Mouse (Mus musculus) heart, postnatal 36 days (tissue): ENCODE measurements at regions not wholly inside any gene's neighbourhood (a gene's known extent, or its start where the extent isn't known, plus 50 kb on each side); places are given as distances from the start of the nearest gene placed in this dataset.

Experiments used
- DNase-seq, 2 experiments: peaks; one replicate each; pipeline ENCODE4 v3.0.0; 2021 to 2022
- intact Hi-C: fragments of 180-260 bp; cut with DNase I; formaldehyde crosslinking; loops from one replicate; pipeline ENCODE4 v1.15.1; 2025

DNA sequence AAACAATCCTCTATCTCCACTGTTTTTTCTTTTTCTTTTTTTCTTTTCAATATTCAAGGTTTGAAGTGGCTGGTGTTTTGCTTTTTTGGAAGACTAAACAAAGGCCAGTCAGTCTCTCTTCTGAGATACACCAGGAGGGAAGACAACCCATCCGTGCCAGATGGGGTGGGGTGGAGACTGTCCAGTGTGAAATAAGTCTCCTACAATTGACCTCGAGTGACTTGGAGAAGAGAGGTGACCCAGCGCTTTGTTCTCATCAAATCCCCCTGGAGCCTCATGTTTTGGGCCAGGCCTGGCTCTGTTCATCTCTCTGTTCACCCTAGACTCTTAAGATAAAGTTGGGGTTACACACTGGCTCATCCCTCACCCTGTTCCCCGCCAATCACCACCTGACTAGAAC is 169.2 kb upstream of the Tbca start:
- intact Hi-C loops: no loop called here
- no peak for DNase-seq

DNA sequence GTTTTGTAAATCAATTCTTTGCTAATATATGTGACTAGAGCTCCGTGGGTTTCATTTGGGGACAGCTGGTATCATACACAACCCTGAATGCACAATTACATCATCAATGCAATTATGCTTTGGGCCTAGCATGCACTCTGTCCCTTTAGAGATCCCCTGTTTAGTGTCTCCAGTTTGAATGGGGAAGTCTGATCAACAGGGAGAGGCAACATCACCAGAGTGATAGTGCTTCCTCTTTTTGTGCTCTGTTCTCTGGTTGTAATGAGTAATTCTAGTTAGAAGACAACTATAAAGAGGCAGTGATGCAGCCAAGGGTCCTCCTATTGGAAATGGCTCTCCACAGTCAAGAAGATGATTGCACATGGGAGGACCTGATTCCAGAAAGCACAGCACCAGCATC is 158.7 kb upstream of the Tbca start:
- DNase-seq: no peak
- intact Hi-C loops: no loop called here

DNA sequence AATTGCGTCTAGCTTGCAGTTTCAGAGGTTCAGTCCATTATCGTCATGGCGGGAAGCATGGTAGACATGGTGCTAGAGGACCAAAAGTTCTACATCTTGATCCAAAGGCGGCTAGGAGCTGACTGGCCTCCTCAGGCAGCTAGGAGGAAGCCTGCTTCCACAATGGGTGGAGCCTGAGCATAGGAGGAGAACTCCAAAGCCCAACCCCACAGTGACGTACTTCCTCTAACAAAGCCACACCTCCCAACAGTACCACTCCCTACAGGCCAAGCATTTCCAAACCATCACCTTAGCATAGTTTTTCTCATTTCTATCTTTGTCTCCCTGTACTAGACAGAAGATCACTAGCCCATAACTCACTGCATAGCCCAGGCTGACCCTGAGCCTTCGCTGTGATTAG is 158.0 kb upstream of the Tbca start:
- intact Hi-C loops: no loop called here
- no peak for DNase-seq

DNA sequence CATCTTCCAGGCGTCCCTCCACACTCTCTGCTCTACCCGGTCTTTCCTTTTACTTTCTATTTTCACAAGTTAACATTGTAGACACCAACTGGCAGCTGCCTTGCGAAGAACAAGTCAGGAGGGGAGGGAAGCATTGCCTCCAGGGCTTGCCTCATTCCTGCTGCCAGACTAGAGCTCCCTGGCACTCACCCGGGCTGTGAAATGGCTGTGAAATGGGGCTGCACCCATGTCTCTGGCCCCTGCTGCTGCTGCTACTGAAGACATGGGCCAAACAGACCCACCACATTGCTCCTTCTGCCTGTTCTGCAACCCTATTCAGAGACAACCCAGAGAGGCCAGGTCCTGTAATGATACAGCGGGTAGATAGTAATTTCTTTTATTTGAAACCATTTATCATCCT is 156.0 kb upstream of the Tbca start:
- DNase-seq: no peak

DNA sequence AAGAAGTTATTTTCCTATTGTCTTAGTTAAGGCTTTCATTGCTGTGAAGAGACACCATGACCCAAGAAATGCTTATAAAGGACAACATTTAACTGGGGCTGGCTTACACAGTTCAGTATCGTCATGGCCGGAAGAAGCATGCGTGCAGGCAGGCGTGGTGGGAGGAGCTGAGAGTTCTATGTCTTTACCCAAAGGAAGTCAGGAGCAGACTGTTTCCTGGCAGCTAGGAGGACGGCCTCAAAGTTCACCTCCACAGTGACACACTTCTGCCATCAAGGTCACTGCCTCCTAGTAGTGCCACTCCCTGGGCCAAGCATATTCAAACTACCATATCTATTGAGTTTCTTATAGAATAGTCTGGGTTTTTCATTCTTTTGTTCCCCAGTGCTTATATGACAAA is 148.4 kb upstream of the Tbca start:
- no peak for DNase-seq
- intact Hi-C loops: no loop called here

More for the DNA sequence above, 156.0 kb upstream of the Tbca start:
- intact Hi-C loops: no loop called here

DNA sequence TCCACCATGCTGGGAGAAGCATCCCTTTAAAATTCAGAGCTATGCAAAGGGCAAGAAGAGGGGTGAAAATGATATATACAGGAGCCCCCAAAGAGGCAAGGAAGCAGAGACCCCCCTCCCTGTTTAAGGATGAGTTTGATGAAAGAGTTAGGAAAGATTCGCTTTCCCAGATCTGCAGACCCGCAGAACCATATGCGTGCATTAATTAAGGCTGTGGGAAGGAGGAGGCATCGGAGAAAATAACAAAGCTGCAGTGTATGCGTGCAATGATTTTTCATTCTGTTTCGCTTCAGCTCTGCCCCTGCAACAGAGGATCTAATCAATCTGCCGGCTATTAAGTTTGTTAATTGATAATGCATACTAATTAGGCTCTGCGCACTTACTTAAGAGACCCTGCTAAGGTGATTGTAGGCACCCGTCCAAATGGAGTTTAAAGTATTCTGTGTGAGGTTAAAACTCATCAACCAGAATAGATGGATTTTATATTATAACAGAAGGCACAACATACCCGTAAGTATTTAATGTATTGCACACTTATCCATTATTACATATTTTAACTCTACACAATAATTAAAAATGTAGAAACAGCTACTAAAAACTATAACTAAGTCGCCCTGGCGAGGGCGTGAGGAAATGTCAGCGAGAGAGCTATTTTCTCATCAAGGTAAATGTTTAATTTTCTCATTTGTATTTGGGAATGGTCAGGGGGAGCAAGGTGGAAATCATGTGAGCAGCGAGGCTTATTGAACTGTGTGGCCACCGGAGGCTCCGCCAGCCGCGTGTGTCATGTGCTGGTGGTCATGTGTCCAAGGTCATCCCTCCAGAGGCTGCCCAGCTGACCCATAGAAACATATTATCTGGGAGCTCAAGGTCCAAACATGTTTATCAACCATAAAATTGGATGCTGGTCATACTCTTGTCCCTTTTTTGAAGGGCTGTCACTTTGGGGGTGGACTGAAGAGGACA is 143.2 kb upstream of the Tbca start:
- no peak for DNase-seq
- intact Hi-C loops: no loop called here

DNA sequence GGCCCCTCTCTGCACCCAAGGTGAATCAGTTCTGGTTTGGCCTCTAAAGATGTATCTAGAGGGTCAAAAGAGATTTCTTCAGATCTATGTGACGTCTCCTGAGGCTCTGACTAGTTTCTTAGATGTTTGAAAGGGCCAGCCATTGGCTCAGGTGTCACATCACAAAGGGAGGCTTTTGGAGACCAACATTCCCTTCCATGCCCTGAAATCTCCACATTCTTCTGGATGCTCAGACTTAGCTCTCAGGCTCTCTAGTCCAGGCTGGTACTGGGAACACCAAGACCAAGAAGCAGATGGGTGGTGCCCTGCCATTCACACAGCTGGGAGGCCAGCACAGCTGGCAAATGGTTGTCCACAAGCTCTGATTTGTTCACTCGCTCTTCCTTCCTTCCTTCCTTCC is 142.4 kb upstream of the Tbca start:
- DNase-seq: no peak
- intact Hi-C loops: no loop called here

DNA sequence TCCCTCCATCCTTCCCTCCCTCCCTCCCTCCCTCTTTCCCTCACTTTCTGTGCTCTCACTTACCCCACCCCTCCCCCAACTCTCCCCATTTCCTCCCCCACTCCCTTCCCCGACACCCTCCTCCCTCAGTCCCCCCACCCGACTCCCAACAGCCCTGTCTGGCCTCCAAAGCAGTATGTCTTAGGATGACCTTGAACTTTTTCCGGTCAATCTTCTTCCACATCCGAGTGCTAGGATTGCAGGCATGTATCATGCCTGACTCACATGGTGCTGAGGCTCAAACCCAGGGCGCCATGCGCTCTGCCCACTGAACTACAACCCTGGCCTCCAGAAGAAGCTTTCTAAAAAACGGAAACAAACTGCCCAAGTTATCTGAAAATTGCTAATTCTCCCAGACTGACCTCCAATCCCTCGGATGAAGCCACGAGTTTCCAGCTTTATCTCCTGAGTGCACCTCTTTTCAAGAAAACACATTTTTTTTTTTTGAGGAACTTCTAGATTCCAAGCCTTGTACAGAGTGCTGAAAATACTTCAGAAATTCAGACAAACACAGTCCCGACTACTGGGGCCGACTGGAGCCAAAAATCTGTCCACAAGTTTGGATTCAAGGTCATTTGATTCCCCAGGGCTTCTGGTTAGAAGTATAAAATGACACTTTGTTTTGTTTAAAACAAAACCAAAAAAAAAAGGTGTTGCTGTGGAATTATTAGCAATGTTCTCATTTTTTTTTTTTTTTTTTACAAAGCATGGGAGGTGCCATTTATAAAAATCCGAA is 141.7 kb upstream of the Tbca start:
- no peak for DNase-seq
- intact Hi-C loops: no loop called here

DNA sequence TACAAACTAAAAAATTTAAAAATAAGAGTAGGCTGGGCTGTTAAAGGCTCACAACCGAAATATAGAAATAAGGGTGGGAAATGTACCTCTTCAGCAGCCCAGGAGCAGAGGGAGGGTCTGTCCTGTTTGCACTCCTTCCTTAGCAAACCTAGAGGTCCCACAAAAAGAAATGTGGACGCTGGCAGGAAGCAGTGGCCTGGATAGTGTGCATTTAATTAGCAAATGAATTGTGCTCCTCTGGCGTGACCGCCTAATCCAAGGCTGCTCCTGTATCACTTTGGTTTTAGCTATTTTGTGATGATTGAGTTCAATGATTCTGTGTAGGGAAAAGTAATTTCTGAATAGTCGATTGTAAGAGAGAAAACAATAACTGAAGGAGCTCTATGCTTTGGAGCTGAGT is 141.1 kb upstream of the Tbca start:
- intact Hi-C loops: no loop called here
- DNase-seq: no peak

DNA sequence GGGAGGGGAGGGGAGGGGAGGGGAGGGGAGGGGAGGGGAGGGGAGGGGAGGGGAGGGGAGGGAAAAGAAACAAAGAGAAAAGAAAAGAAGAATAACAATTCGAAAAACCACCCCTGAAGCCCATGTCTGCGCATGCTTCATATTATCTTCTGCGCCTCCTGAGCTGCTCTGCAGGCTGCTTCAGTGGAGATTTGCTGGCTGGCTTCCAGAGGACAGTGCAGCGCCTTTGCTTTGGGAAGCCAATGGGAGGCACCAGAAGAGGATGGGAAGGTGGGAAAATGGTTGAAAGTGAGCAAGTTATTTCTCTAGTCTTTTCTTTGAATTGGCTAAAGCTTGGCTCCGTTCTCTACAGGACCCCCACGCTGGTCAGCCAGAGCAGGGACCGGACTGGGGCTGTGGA is 137.8 kb upstream of the Tbca start:
- DNase-seq: no peak
- intact Hi-C loops: no loop called here

DNA sequence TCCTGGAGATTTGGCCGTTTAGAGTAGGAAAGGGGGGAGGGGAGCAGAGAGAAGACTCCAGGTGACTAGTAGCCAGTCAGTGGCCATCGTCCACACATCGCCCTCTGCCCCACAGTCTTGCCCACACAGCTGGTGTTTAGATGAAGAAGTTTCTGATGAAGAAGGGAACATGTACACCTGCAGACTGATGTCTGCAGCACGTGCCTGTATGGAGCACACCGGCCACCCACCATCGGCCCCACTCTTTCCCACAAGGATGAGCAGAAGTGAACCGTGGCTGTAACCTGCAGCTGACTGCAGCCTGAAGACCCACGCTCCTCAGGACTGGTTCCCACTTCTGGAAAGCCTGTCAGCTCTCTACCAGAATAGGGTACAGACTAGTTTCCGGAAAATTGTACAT is 121.1 kb upstream of the Tbca start:
- DNase-seq: no peak

DNA sequence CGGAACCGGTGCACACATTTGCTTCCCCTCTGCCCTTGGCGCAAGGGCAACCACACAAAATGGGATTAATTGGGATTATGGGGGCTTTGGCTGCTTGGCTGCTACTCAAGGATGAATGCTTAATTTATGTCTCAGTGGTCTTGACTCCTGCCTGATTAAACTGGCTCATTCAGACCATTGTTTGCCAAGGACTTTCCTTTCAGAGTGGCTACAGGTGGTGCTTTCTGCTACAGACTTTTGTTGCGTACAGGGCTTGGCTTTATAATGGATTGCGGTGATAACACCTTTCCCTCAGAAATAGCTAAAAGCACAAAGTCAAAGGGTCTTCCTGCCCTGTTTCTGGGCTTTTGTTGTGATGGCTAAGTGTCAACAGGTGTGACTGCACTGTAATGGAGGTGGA is 120.4 kb upstream of the Tbca start:
- intact Hi-C loops: no loop called here
- no peak for DNase-seq

More for the DNA sequence above, 121.1 kb upstream of the Tbca start:
- intact Hi-C loops: no loop called here

DNA sequence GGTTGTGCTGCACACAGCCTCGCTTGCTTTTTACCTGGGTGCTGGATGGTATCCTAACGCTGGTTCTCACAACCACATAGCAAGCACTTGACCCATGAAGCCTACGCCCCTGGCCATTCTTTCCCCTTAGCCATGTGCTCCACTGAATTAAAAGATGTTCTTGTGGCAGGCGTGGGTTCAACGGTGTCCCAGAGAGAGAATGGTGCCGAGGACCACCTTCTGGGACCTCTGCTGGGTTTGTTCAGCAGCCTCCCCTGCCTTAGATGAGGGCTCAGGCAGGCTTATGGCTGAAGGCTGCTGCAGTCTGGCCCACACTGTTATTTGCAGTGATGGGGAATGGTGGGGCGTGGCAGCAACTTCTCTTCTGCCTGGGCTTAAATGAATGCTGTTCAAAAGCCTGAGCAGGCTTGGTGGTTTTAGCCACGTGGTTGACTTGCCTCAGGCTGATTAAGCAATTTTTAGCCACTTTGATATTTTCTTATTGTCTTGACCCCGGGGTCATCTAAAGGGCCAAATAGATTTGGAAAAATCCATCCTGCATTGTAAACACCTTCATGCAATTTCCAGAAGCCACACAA is 119.5 kb upstream of the Tbca start:
- no peak for DNase-seq
- intact Hi-C loops: no loop called here

DNA sequence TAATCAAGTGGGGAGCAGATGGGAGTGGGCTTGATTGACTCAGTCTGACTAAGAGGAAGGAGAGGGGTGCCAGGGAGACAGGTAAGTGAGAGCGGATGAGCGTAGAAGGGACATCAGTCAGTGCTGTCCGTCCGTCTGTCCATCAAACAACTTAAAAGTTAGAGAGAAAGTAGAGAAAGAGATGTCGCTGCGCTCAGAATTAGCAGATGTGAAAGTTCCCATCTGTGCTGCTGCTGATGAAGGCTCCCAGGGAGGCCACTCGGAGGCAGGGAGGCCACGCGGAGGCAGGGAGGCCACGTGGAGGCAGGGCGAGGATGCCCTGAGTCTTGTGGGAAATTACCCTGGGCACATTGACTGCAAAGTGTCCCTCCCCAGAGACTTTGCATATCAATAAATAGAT is 118.4 kb upstream of the Tbca start:
- intact Hi-C loops: no loop called here
- no peak for DNase-seq

DNA sequence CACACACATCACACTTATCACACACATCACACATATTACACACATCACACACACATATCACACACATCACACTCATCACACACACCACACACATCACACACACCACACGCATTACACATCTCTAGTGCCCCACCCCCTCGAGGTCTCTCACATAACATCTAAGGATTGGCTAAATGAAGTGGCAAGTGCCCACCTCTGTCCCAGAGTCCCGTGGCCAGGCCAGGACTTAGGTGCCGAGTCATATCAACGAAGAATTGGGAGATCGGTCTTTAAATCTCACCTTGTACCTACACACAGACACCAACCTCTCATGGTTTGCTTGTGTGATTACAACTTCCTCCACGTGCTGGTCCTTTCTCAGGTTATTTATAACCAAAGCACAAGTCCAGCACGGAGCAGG is 117.7 kb upstream of the Tbca start:
- intact Hi-C loops: no loop called here
- DNase-seq: no peak

DNA sequence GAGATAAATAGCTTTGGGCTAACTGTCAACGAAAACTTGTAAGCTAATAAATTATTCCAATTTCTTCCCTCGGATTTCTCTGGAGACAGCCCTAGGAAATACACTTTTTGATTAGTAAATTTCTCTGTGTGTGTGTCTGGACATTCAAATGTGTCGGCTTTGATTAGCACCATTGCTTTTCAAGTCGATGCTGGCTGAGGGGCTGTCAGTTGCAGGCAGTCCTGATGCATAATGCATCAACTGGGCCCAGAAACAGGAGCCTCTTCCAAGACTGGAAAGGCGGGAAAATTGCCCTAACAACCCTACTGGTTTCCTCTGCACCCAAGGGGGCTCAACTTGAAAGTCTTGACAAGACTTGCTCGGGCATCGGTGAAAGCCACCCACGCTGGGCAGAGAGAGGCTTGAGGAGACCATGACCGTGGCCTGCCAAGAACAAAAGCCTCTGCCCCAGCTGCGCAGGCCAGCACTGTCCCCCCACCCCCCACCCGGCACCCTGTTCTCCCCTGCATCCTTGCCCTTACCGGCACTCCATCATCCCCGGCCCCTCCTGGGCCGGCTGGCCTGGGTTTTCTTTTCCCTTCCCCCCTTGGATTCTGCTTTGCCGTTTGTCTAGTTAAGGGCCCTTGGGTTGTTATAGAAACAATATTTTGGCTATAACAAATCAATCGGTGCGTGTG is 108.1 kb upstream of the Tbca start:
- intact Hi-C loops: no loop called here
- DNase-seq: no peak

DNA sequence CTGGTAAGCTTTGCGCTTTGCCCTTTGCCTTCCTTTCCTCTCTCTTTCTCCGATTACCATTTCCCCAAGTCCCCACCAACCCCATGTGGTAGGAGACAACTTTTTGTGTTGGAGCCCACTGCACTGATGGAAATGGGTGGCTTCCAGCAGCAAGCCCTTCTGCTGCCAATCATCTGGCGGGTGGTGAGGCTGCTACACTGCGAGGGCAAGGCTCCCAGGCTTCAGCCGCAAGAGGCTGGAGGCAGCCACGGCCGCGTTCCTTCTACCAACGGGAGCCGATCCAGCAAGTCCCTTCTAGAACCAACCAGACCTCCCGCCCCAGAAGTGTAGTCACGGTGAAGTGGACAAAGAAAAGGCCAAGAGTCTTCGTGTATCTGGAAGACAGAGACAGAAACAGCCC is 107.1 kb upstream of the Tbca start:
- no peak for DNase-seq
- intact Hi-C loops: no loop called here

DNA sequence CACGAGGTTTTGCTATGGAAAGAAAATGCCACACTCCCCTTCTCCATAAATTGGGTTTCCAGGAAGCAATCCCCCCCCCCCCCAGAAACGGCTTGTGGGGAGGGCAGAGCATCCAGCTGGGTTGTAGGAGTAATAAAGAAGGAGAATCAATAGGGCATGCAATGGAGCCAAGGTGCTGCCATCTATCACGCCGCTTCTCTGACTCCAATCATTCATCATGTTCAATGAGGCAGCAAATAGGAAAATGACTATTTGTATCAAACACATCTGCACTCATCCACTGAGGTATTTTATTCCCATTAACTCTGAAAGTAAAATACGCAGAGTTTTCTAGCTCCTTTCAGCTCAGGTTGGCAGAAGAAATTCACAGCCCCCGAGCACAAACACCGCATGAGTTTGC is 103.5 kb upstream of the Tbca start:
- intact Hi-C loops: no loop called here

DNA sequence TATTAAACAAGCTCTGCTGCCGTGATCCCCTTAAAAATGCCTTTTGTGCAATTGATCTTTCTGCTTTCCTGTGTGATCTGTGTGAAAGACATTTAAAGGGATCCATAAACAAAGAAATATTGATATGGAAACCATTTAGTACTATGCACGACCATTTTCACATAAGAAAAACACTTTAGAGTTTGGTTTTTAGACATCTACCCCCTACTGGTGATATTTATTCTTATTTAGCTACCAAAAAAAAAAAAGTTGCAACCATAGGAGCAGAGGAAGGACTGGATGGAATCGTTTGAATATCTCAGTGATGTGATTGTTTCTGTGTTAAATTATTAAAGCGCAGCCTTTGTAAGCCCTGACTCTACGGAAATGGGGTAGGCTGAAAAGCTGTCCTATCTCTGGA is 101.4 kb upstream of the Tbca start:
- intact Hi-C loops: no loop called here

More for the DNA sequence above, 103.5 kb upstream of the Tbca start:
- no peak for DNase-seq

DNA sequence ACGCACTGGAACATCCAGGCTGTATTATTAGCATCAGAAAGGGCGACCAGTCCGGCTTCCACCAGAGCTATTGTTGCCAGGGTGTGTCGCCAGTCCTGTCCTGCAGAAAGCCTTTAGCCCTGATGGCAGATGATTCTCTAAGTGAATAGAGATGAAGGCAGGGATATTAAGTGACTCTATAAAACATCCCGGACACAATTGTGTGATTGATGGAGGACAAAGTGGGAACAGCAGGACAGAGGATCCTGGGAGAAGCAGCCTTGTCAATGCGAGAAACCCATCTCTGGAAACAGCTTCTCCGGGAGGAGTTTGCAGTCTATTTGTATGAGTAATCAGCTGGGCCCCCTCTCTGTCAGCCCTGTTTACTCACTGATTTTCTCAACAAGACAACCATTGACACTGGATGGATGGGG is 82.1 kb upstream of the Tbca start:
- intact Hi-C loops: loop anchor here (5.0 to 10.0 kb wide), 2 partner anchors 166 to 238 kb away; no protein-coding TSS in a partner anchor
- DNase-seq: no peak

More for the DNA sequence above, 101.4 kb upstream of the Tbca start:
- DNase-seq: no peak
